Comparison of ENCODE assay signal across 7 mouse cellular contexts in the genomic region with DNA sequence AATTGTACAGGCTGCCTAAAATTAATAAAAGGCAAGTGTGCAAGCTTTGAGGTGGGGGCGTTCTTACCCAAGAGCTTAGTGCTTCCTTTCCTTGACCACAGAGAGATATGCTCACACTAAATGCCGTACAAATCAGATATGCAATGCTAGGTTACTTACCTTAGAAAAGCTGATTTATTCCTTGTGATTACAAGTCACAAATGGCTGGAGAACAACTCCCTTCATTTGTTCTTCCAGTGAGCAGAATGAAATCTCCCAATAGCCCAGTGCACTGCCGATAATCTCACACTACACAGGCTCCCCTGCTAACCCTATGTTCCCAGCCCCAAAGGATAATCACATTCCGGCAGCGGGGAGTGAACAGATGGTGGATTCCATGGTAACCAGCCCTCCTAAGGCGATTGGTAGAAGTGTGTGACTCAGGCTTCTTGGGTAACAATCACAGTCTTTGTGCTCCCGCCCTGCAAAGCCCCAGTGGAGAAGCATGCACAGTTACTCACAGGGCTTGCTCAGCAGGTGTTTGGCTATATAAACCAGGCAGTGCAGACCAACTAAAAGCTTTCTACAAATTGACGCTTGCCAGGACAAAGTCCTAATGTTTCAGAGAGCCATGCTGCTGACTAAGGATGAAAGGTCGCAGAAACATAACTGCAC. TPM values are rescaled to one million over a fixed set of nuclear protein-coding genes. Genes with fewer than 3 reads are reported as not detected.
DNase-seq lines count a peak whose midpoint lies in the region; ATAC-seq lines count a peak whose summit lies in the region.

No protein-coding gene starts in this region.

- H3K4me2 ChIP-seq in midbrain, embryonic 14.5 days (ENCODE audit: low read length) = peak overlapping the region; percentile 76

- peaks cover 21% of the 10 kb centered on the region for H3K4me1 ChIP-seq in midbrain, embryonic 14.5 days (ENCODE audit: control insufficient read depth, insufficient read depth, low read length)

- H3K9me3 ChIP-seq in midbrain, embryonic 14.5 days (ENCODE audit: control insufficient read depth, low read length) = no peaks in the 10 kb centered on the region

- H3K27me3 ChIP-seq in midbrain, embryonic 14.5 days (ENCODE audit: control insufficient read depth, insufficient read depth, low read length) = no peaks in the 10 kb centered on the region

- DNase-seq in adrenal gland, postnatal 14 days = peak; percentile 70
- peak; percentile 92 for DNase-seq in embryo, embryonic 11 days
- peak; percentile 57 to 68 for DNase-seq in heart, adult 18-20 months
- peak; percentile 49 for DNase-seq in kidney, adult 18-20 months
- DNase-seq in left cerebral cortex, postnatal 25 days (ENCODE audit: low spot score in 2 of 2) = peak; percentile 86 to 97
- peak; percentile 94 for DNase-seq in midbrain, embryonic 14.5 days
- DNase-seq in telencephalon, adult 2 months (ENCODE audit: low read depth, low spot score) = peak; percentile 95

- H3K9ac ChIP-seq in midbrain, embryonic 14.5 days (replicated peaks; ENCODE audit: low read length) = peak overlapping the region; percentile 52

- intact Hi-C loops in left cerebral cortex, postnatal 25 days (cut with DNase I) = no loop called here

- ATAC-seq in midbrain, embryonic 14.5 days (ENCODE audit: low FRiP score, low TSS enrichment) = peak; percentile 96

- peak overlapping the region; percentile 83 for H3K27ac ChIP-seq in midbrain, embryonic 14.5 days (replicated peaks; ENCODE audit: low read depth, low read length)

- H3K4me3 ChIP-seq in midbrain, embryonic 14.5 days (replicated peaks; ENCODE audit: low read depth, low read length) = peak overlapping the region; percentile 52

- H3K36me3 ChIP-seq in midbrain, embryonic 14.5 days (ENCODE audit: control insufficient read depth, insufficient read depth, low read length) = no peaks in the 10 kb centered on the region

- 1% methylated on average over 9 of the region's 9 CpGs for WGBS in midbrain, embryonic 14.5 days

RNA-seq across cellular contexts. Expression of gene Fgd4, which starts 40.3 kb away (rescaled TPM):
- 17.8 and 21.4 TPM in 2 replicates for total RNA-seq in adrenal gland, postnatal 14 days (2021)
- total RNA-seq in heart, adult 18-20 months (2021) = 10 to 100 TPM; 39.7 to 46.7 TPM
- total RNA-seq in left cerebral cortex, postnatal 25 days (2021) = 10 to 100 TPM; 34.4 to 38.2 TPM
- polyA plus RNA-seq in midbrain, embryonic 14.5 days (2014; fragmentation: Nextera tagmentation; extraction: Ambion mirVana) = 24.3 and 25.5 TPM in 2 replicates

Comparison
In these comparisons a context has a peak if more than half of its experiments do, and no peak if none do; other contexts are left out.
1. Peak in every context shown above with its lines: DNase-seq, ATAC-seq, H3K4me3 ChIP-seq and H3K27ac ChIP-seq.